Mouse (Mus musculus): ENCODE results near the gene Cep131. TPM values are rescaled to one million over a fixed set of nuclear protein-coding genes. Genes with fewer than 3 reads are reported as not detected.

Gene Cep131
- total and polyA plus RNA-seq, 3 experiments, result 2.3 to 20.9 (median 10.2) TPM

- dilution Hi-C loops (cut with MboI; ENCODE audit: extremely low pct_ligation_motif_present, extremely low pct_unique_long_range_greater_than_20kb, low sequenced_read_pairs), result no loop called here
- H3K4me2 ChIP-seq (ENCODE audit: insufficient read depth, low read depth, poor library complexity, severe bottlenecking), result no peak overlapping the region
These were observed 38.4 kb downstream of the Cep131 start for GRCm38 (mm10) chr11:120048252-120048556.

GRCm38 (mm10) chr11:120047531-120048251 is 38.9 kb downstream of the Cep131 start:
- dilution Hi-C loops (cut with MboI; ENCODE audit: extremely low pct_ligation_motif_present, extremely low pct_unique_long_range_greater_than_20kb, low sequenced_read_pairs), result no loop called here
- DNase-seq (ENCODE audit: extremely low read depth), result no peak
- Histone ChIP-seq H3K36me3 (replicated peaks in 1 of 2; ENCODE audit: control insufficient read depth in 1 of 2, insufficient read depth in 1 of 2, low read length in 1 of 2) (no peaks in the 10 kb centered on the region), H3K79me2 (replicated peaks; ENCODE audit: control insufficient read depth, extremely low read depth, insufficient read depth, poor library complexity, severe bottlenecking) (no peaks in the 10 kb centered on the region), H3K27me3 (replicated peaks) (peaks cover 18% of the 10 kb centered on the region), H3K4me3 (replicated peaks in 1 of 3; ENCODE audit: low read depth in 2 of 3, low read length in 2 of 3, poor library complexity in 1 of 3) (no peak overlapping the region), H3K9ac (ENCODE audit: insufficient read depth, low read depth) (no peak overlapping the region), H3K4me2 (ENCODE audit: insufficient read depth, low read depth, poor library complexity, severe bottlenecking) (no peak overlapping the region), H3K4me1 (ENCODE audit: control insufficient read depth in 1 of 2, insufficient read depth in 2 of 2) (peaks cover 0 to 12% of the 10 kb centered on the region in 2 experiments; a peak in 2 of 4 replicates), H3K9me3 (replicated peaks; ENCODE audit: low read length) (no peaks in the 10 kb centered on the region), H3K27ac (ENCODE audit: insufficient read depth, low read depth) (no peak overlapping the region)
- in situ Hi-C loops (cut with MboI; ENCODE audit: low pct_ligation_motif_present, low pct_unique_long_range_greater_than_20kb, low sequenced_read_pairs), result no loop called here
- TF ChIP-seq USF1 (IDR thresholded peaks at IDR 0.05; ENCODE audit: low read depth, low read length) (no peak), MEF2A (IDR thresholded peaks at IDR 0.05; ENCODE audit: borderline replicate concordance, low read depth, low read length) (no peak), ZMIZ1 (IDR thresholded peaks at IDR 0.05; ENCODE audit: low read depth, low read length) (no peak), GABPA (IDR thresholded peaks at IDR 0.05; ENCODE audit: insufficient replicate concordance, low read depth, low read length) (no peak), CTCF (conservative IDR thresholded peaks at IDR 0.05 in 1 of 2, IDR thresholded peaks at IDR 0.05 in 1 of 2; ENCODE audit: low read depth in 2 of 2, low read length in 2 of 2) (no peak), TBP (conservative IDR thresholded peaks at IDR 0.05; ENCODE audit: low read depth, low read length) (no peak), EP300 (IDR thresholded peaks at IDR 0.05; ENCODE audit: low read length) (no peak), KAT2A (IDR thresholded peaks at IDR 0.05; ENCODE audit: insufficient replicate concordance, low read length) (no peak), SIN3A (IDR thresholded peaks at IDR 0.05; ENCODE audit: low read length) (no peak), NRF1 (IDR thresholded peaks at IDR 0.05; ENCODE audit: low read depth, low read length) (no peak), SMC3 (IDR thresholded peaks at IDR 0.05; ENCODE audit: low read depth, low read length) (no peak), RAD21 (IDR thresholded peaks at IDR 0.05; ENCODE audit: low read depth, low read length) (no peak)

More at GRCm38 (mm10) chr11:120048252-120048556, 38.4 kb downstream of the Cep131 start:
- Histone ChIP-seq H3K36me3 (replicated peaks in 1 of 2; ENCODE audit: control insufficient read depth in 1 of 2, insufficient read depth in 1 of 2, low read length in 1 of 2) (no peaks in the 10 kb centered on the region), H3K27ac (ENCODE audit: insufficient read depth, low read depth) (no peak overlapping the region), H3K4me3 (replicated peaks in 1 of 3; ENCODE audit: low read depth in 2 of 3, low read length in 2 of 3, poor library complexity in 1 of 3) (no peak overlapping the region), H3K79me2 (replicated peaks; ENCODE audit: control insufficient read depth, extremely low read depth, insufficient read depth, poor library complexity, severe bottlenecking) (no peaks in the 10 kb centered on the region), H3K27me3 (replicated peaks) (peaks cover 18% of the 10 kb centered on the region), H3K9me3 (replicated peaks; ENCODE audit: low read length) (no peaks in the 10 kb centered on the region), H3K4me1 (ENCODE audit: control insufficient read depth in 1 of 2, insufficient read depth in 2 of 2) (peaks cover 0 to 12% of the 10 kb centered on the region in 2 experiments; a peak in 2 of 4 replicates), H3K9ac (ENCODE audit: insufficient read depth, low read depth) (no peak overlapping the region)
- TF ChIP-seq ZC3H11A (IDR thresholded peaks at IDR 0.05; ENCODE audit: low read depth, low read length) (no peak), JUND (conservative IDR thresholded peaks at IDR 0.05; ENCODE audit: low read depth, low read length) (no peak), EP300 (IDR thresholded peaks at IDR 0.05; ENCODE audit: low read length) (no peak), CTCF (conservative IDR thresholded peaks at IDR 0.05 in 1 of 2, IDR thresholded peaks at IDR 0.05 in 1 of 2; ENCODE audit: low read depth in 2 of 2, low read length in 2 of 2) (no peak), MAX (IDR thresholded peaks at IDR 0.05; ENCODE audit: low read length) (no peak), PAX5 (IDR thresholded peaks at IDR 0.05; ENCODE audit: low read length) (no peak), USF2 (conservative IDR thresholded peaks at IDR 0.05; ENCODE audit: low read depth, low read length) (no peak), MAFK (IDR thresholded peaks at IDR 0.05; ENCODE audit: insufficient replicate concordance, low read length) (no peak), HCFC1 (IDR thresholded peaks at IDR 0.05; ENCODE audit: low read depth, low read length) (no peak), TBP (conservative IDR thresholded peaks at IDR 0.05; ENCODE audit: low read depth, low read length) (no peak), CHD1 (IDR thresholded peaks at IDR 0.05; ENCODE audit: low read depth, low read length) (no peak), MYC (IDR thresholded peaks at IDR 0.05; ENCODE audit: low read depth, low read length) (no peak), KAT2A (IDR thresholded peaks at IDR 0.05; ENCODE audit: insufficient replicate concordance, low read length) (no peak), ELF1 (IDR thresholded peaks at IDR 0.05; ENCODE audit: low read depth, low read length) (no peak), BHLHE40 (IDR thresholded peaks at IDR 0.05; ENCODE audit: low read depth, low read length) (no peak), UBTF (IDR thresholded peaks at IDR 0.05; ENCODE audit: low read depth, low read length) (no peak), RAD21 (IDR thresholded peaks at IDR 0.05; ENCODE audit: low read depth, low read length) (no peak)
- in situ Hi-C loops (cut with MboI; ENCODE audit: low pct_ligation_motif_present, low pct_unique_long_range_greater_than_20kb, low sequenced_read_pairs), result no loop called here
- no peak for DNase-seq (ENCODE audit: extremely low read depth)

Measured in CH12.LX (cell line).